Mouse (Mus musculus) ZHBTc4 (cell line): ENCODE measurements around the gene Zfp687.

Experiments
- DNase-seq: peaks from one replicate; pipeline ENCODE4 v3.0.0-alpha.2; 2011; ENCODE audit warnings: low read depth, low spot score

Zfp687 gene

DNA sequence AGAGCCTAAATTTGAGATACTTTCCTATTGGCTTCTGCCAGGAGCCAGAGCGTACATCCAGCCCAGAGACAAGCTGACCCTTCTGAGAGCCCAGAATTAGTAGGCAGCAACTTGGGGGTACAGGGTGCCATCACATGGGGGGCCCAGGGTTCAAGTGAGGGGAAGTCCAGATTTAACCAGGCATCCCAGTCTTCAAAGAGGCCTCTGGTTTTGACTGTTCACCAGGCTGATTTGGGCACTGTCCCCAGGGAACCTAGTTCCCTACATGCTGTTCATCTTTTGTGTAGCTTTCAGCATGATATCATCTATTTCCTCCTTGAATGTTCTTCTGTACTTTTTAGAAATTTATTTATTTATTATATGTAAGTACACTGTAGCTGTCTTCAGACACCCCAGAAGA, 50.3 kb downstream of the Zfp687 start:
- no peak for DNase-seq

DNA sequence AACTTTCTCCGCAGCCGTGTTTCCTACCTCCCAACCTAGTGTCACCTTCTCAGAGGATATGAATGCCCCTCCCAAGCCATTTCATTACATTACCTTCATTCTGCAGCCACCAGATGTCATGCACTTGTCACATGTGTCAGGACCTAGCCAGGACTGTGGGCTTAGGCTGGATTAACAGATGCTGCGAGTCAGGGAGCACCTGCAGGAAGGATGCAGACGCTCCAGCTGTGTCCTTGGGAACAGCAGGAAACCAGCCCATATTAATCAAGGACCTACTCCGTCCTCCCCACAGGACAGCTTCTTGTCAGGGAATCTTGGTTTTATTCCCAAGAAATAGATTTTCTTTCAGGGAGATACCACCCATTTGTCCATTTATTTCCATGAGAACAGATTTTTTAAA, 54.9 kb downstream of the Zfp687 start:
- peak; percentile 37 for DNase-seq

DNA sequence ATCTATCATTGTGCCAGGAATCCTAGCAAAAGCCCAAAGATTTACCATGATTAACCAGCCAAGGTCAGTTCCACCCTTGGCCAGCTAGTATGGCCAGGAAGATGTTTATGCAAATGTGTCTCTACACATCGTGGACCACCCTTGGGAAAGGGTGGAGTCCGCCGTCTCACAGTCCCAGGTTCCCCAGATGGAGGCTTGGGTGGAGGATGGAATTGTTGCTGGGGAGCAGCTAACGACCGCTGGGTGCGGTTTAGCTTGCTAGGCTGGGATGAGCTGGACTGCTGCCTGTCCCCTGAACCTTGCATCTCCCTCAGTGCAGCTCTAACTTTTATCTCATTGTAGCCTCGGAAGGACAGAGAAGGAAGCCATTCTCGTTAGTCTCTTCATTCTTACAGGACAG, 55.4 kb downstream of the Zfp687 start:
- peak; percentile 34 for DNase-seq

DNA sequence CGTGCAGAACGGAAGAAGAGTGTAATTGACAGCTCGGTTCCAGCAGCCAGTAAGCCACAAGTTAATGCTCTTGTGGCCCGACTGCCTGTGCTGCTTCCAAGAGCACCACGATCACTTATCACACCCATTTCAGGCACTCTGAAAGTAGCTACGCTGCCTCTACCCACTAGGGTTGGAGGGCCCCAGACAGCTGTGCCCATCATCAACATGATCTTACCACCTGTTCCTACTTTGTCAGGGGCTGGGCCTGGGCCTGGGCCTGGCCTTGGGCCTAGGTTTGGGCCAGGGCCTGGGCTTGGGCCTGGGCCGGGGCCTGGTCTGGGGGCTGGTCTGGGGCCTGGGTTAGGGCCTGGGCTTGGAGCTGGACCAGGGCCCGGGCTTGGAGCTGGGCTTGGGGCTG, 57.0 kb downstream of the Zfp687 start:
- no peak for DNase-seq
